Mouse (Mus musculus) embryonic fibroblast, embryonic 13.5 days (primary cell): ENCODE results near the gene Galntl6.

Experiments
- CTCF ChIP-seq: IDR thresholded peaks from 2 replicates; pipeline ENCODE4 v1.5.1; 2011; ENCODE audit warnings: mild to moderate bottlenecking, control low read depth, low read length, moderate library complexity, borderline replicate concordance; ENCODE audit not compliant: insufficient read depth
- POLR2A ChIP-seq: IDR thresholded peaks from 2 replicates; pipeline ENCODE4 v1.6.1; 2011; ENCODE audit warnings: low read depth, mild to moderate bottlenecking, control low read depth, low read length, moderate library complexity

- TF ChIP-seq CTCF (no peak), POLR2A (no peak)
These were observed 647.0 kb downstream of the Galntl6 start for GRCm38 (mm10) chr8:58265485-58265884.
